Mouse (Mus musculus) regulatory T cell (primary cell): ENCODE measurements around the gene Rpusd4.

Experiments used
- in situ Hi-C: fragments of 300-600 bp; cut with MboI, MseI; formaldehyde crosslinking; loops from one replicate; pipeline ENCODE4 v1.15.1; 2025; ENCODE audit warnings: high pct_unique_total_duplicates

Gene Rpusd4

GRCm38 (mm10) chr9:35284351-35284750 is 16.7 kb downstream of the Rpusd4 start:
- in situ Hi-C loops, result loop anchor here (5.0 kb wide), 1 partner anchor 248 kb away; no protein-coding TSS in a partner anchor

- in situ Hi-C loops, result no loop called here
Observed at GRCm38 (mm10) chr9:35286351-35286750, 18.7 kb downstream of the Rpusd4 start.

DNA sequence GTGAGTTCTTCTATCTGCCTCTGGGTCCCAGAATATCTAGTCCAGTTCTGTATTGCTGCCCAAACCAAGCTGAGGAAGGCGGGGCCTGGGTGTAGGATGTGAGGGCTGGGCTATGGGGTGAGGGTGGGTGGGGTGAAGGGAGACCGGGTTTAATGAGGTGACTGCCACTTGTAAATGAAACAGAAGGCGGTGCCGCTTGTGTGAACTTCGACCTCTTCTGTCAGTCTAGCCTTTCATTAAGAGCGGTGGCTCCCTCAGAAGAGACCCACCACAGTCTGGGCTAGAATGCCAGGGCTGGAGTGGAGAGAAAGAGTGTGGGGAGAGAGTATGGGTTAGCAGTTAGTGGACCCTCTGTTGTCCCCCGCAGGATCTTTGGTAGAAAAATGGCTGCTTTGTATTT is 22.3 kb downstream of the Rpusd4 start:
- in situ Hi-C loops, result no loop called here

DNA sequence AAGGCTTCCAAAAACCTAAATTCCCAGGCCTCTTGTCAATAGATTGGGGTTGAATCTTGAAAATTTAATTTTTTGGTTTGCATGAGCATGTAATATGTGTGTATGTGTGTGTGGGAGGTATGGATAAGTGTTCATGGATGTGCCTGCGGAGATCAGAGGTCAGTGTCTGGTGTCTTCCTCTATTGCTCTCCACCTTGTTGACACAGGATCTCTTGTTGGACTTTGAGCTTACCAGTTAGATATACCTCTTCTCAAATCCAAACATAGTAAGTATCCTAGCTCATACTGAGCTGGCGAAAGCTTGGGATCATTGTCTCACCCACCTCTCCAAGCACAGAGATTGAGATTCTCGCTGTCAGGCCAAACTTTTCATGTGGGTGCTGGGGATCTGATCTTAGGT is 22.8 kb downstream of the Rpusd4 start:
- in situ Hi-C loops, result no loop called here

DNA sequence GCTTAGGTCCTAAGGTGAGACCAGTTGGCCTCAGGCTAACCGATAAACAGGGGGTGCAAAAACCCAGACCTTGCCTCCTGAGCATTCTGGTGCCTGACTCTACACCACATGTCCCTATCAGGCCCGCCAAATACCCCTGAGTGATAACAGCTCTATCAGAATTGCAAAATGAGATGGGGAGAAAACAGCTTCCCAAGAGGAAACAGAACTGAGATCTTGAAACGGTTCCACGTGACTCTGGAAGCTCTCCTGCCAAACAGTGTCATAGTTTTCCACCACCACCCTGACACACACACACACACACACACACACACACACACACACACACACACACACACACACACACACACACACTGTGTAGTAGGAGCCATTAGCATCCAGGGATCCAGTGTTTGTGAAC is 23.3 kb downstream of the Rpusd4 start:
- in situ Hi-C loops, result no loop called here

- in situ Hi-C loops, result no loop called here
Observed at GRCm38 (mm10) chr9:35293465-35293864, 25.8 kb downstream of the Rpusd4 start.

GRCm38 (mm10) chr9:35297791-35298190 is 30.1 kb downstream of the Rpusd4 start:
- in situ Hi-C loops, result no loop called here

- in situ Hi-C loops, result no loop called here
Observed at GRCm38 (mm10) chr9:35302172-35302571, 34.5 kb downstream of the Rpusd4 start.

DNA sequence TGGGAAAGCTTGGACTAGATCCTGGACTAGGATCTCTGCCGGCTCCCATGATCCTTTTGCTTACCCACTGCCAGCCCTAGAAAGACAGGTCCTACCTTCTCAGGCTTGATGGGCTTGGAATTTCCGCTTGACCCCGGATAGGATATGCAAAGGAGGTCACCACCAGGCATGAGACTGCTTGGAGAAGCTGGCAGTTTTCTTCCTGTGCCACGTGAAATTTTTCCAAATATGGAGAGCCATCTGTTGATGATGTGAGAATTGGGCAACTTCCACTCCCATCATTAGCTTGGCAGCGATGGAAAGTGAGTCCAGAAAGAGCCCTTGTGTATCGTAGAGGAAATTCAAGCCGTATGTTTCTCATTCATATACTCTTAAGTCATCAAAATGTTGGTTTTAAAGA is 39.8 kb downstream of the Rpusd4 start:
- in situ Hi-C loops, result no loop called here

GRCm38 (mm10) chr9:35310377-35310776 is 42.7 kb downstream of the Rpusd4 start:
- in situ Hi-C loops, result no loop called here

DNA sequence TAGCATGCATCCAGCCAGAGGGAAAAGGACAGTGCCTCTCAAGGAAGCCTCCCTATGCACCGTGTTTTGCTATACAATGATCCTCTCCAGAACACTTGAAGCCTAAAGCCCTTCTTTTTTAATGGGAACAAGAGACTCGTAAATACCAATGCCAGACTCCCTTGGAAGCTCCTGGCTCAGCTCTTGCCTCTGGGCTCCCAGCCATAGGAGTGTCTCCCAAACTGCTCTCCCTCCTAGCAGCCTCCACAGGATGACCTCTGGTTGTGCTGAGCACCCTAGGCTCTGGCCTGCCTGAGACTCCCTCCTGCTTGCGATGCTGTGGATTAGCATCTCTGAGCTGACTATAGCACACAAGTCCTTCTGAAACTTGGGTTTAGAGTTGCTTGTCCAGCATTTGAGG is 44.9 kb downstream of the Rpusd4 start:
- in situ Hi-C loops, result no loop called here

GRCm38 (mm10) chr9:35313601-35314000 is 45.9 kb downstream of the Rpusd4 start:
- in situ Hi-C loops, result no loop called here

DNA sequence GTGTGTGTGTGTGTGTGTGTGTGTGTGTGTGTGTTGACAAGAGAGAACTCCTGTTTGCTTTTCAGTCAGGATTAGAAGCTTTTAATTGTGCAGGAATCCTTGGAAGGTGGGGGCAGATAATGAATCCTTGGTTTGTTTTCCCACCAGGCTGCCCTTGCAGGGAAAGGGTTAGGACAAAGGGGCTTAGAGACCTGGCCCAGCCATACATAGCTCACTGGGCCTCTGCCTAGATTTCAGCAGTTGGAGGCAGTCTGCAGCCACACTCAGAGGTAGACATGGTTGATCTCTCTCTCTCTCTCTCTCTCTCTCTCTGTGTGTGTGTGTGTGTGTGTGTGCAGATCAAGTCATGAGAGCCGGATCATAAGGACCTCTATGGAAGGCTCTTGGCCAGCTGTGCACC is 46.6 kb downstream of the Rpusd4 start:
- in situ Hi-C loops, result no loop called here

GRCm38 (mm10) chr9:35316771-35317211 is 49.1 kb downstream of the Rpusd4 start:
- in situ Hi-C loops, result no loop called here

GRCm38 (mm10) chr9:35317233-35317980 is 49.7 kb downstream of the Rpusd4 start:
- in situ Hi-C loops, result no loop called here

- in situ Hi-C loops, result no loop called here
Observed at GRCm38 (mm10) chr9:35318537-35319172, 51.0 kb downstream of the Rpusd4 start.

GRCm38 (mm10) chr9:35320288-35320687 is 52.6 kb downstream of the Rpusd4 start:
- in situ Hi-C loops, result no loop called here

- in situ Hi-C loops, result no loop called here
Observed at GRCm38 (mm10) chr9:35323974-35324373, 56.3 kb downstream of the Rpusd4 start.

- in situ Hi-C loops, result no loop called here
Observed at GRCm38 (mm10) chr9:35324571-35324970, 56.9 kb downstream of the Rpusd4 start.

DNA sequence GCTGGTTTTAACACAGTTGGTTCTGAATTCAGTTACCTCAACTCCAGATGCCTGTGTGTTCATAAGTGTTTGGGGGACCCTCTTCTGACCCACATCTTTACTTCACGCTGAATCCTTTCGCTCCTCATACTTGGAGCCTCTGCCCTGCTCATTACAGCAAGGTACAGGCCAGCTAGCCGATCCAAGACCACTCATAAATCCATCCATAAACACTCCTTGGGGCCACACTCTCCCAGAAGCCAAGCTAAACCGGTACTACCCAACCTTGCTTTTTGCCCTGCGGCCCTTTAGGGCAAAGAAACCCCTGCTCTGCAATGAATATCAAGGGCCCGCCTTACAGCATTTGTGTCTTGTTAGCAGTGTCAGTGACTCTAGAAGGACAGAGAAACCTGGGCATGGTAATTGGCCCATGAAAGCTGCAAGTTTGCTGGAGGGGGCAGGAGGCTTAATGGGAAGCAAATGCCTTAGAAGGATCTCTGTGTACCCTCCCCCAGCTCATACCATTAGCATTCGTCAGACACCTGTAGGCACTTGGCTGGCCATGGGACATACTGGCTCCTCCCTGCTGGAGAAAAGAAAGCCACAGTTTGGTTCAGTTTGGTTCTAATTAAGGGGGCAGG is 59.1 kb downstream of the Rpusd4 start:
- in situ Hi-C loops, result no loop called here
